Mouse (Mus musculus): ENCODE data around the gene Plcb3. TPM values are rescaled to one million over a fixed set of nuclear protein-coding genes. Genes with fewer than 3 reads are reported as not detected.
A peak's percentile ranks its signal among the peaks of the same experiment; 100 is the strongest.

Gene Plcb3
- polyA plus RNA-seq, 1 experiment from 2014 or later: 47.4 TPM

- H3K9ac ChIP-seq: peak overlapping the region; percentile 88
- peak overlapping the region; percentile 69 for H3K4me3 ChIP-seq
- H3K4me2 ChIP-seq (replicated peaks): peak overlapping the region; percentile 95
- ATAC-seq (ENCODE audit: insufficient number of reproducible peaks, insufficient read depth, low FRiP score, low TSS enrichment): no peak
- peaks cover 8% of the 10 kb centered on the region; the same call in 1 of the 2 replicates for H3K36me3 ChIP-seq
- H3K27me3 ChIP-seq: no peaks in the 10 kb centered on the region
- H3K4me1 ChIP-seq: peaks cover 16% of the 10 kb centered on the region
- H3K9me3 ChIP-seq: no peaks in the 10 kb centered on the region
- H3K27ac ChIP-seq: peak overlapping the region; percentile 89
- WGBS: 30% methylated on average over 5 of the region's 5 CpGs
Observed at GRCm38 (mm10) chr19:6942764-6943163, 33.5 kb downstream of the Plcb3 start.

- H3K4me3 ChIP-seq: peak within 1 kb of the TSS; percentile 69
- peak within 1 kb of the TSS; percentile 95 for H3K4me2 ChIP-seq (replicated peaks)
- peaks cover 8% of the 10 kb centered on the region; the same call in 1 of the 2 replicates for H3K36me3 ChIP-seq
- H3K4me1 ChIP-seq: peaks cover 16% of the 10 kb centered on the region
- peak within 1 kb of the TSS; percentile 88 for H3K9ac ChIP-seq
- no peaks in the 10 kb centered on the region for H3K27me3 ChIP-seq
- WGBS: under 1% methylated on average over 27 of the region's 27 CpGs
- peak within 1 kb of the TSS; percentile 89 for H3K27ac ChIP-seq
- no peaks in the 10 kb centered on the region for H3K9me3 ChIP-seq
- peak; percentile 85 for ATAC-seq (ENCODE audit: insufficient number of reproducible peaks, insufficient read depth, low FRiP score, low TSS enrichment)
Observed at GRCm38 (mm10) chr19:6942249-6942691, 34.0 kb downstream of the Plcb3 start, which contains the start of gene Gpr137. Gene Gpr137 (minus strand): TSS chr19:6942480.

DNA sequence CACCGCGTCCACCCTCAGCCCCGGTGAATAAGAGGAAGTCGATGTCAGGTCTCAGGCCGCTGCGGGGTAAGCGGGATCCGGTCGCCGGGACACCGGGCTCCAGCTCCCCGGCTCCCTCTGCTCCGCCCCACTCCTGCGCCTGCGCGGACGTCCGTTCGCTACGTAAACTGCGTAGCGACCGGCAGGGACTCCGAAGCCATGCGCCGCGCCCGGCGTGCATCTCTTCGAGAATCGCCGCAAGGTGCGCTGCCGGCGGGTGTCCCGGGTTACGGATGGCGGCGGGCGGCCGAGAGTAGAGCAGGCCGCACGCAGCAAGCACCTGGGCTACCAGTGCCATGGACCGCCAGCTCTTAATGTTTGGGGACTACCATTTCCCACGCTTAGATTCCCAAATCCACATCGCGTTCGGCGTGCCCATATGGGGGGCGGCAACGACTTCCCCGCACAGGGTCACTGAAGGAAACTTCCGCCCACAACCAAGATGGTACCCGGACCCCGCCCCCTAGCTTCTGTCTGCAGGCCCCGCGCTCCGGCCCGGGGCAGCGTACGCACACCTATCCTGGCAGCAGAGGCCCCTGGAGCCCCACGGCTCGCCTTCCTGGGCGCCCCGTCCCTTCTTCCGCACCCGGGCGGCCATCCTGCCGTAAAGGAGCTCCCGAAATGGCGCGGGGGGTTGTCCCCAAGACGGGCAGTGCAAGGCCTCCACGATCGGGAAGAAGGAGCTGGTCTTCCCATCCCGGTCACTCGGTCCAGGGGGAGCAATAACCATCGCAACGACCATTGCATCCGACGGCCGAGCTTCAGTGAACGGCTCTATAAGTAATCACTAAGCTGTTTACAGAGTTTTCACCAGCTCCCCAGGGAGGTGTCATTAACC, 34.7 kb downstream of the Plcb3 start, which contains the start of gene Bad:
Gene Bad, plus strand, starts transcription at position 490 of the 877 bp plus-strand sequence.
- peaks cover 16% of the 10 kb centered on the region for H3K4me1 ChIP-seq
- ATAC-seq (ENCODE audit: insufficient number of reproducible peaks, insufficient read depth, low FRiP score, low TSS enrichment): peak; percentile 75
- peak within 1 kb of the TSS; percentile 95 for H3K4me2 ChIP-seq (replicated peaks)
- H3K9me3 ChIP-seq: no peaks in the 10 kb centered on the region
- under 1% methylated on average over 83 of the region's 83 CpGs for WGBS
- H3K9ac ChIP-seq: peak within 1 kb of the TSS; percentile 88
- peak within 1 kb of the TSS; percentile 69 for H3K4me3 ChIP-seq
- peak within 1 kb of the TSS; percentile 89 for H3K27ac ChIP-seq
- no peaks in the 10 kb centered on the region for H3K27me3 ChIP-seq
- peaks cover 8% of the 10 kb centered on the region; the same call in 1 of the 2 replicates for H3K36me3 ChIP-seq

DNA sequence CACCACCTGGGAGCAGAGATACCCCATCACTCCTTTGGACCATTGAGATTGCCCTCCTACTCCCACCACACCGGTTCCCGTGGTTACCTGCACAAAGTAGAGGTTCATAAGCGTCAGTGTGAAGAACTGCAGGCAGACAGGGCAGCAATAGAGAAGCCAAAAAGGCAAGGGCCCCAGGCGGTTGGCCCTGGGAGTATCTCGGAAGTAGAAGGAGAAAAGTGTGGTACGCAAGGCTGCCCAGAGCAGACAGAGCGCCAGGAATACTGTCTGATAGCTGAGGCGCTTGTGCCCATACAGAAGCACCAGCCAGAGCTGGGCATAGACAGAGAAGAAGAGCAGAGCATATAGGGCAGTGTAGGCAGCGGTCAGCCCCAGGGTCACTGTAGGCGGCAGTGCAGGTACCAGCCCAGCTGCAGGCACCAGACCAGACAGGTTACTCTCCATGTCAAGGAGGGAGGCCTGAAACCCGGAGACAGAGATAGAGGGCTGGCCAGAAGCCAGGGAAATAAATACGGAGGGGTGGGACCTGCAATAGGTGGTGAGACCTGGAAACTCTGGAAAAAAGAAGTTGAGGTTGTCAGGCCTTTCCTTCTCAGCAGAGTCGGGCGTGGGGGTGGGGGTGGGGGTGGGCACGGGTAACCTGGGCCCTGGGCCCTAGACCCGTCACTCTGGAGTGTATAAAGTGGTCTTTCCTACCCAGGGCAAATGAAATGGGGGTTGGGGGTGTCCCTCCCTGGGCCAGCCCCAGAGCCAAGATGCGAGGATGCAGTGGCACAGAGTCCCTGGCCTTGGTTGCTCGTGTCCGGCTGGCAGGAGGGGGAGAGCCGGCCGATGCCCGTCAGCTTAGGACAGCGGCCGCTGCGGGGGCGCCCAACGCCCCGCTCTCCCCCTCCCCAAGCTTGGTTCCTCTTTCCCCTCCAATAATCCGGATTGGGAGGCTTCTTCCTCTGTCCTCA, 35.6 kb downstream of the Plcb3 start:
- H3K9ac ChIP-seq: peak overlapping the region; percentile 88
- peak overlapping the region; percentile 95 for H3K4me2 ChIP-seq (replicated peaks)
- no peak overlapping the region for H3K27ac ChIP-seq
- H3K27me3 ChIP-seq: peaks cover 7% of the 10 kb centered on the region
- H3K4me1 ChIP-seq: peaks cover 16% of the 10 kb centered on the region
- peak overlapping the region; percentile 69 for H3K4me3 ChIP-seq
- peaks cover 2% of the 10 kb centered on the region; the same call in 1 of the 2 replicates for H3K36me3 ChIP-seq
- 22% methylated on average over 27 of the region's 29 CpGs for WGBS
- no peak; the same call in 1 of the 2 replicates for ATAC-seq (ENCODE audit: insufficient number of reproducible peaks, insufficient read depth, low FRiP score, low TSS enrichment)
- H3K9me3 ChIP-seq: no peaks in the 10 kb centered on the region

GRCm38 (mm10) chr19:6939106-6940002, 36.9 kb downstream of the Plcb3 start:
- Histone ChIP-seq H3K4me1 (peaks cover 16% of the 10 kb centered on the region), H3K27ac (no peak overlapping the region), H3K9me3 (no peaks in the 10 kb centered on the region), H3K36me3 (no peaks in the 10 kb centered on the region), H3K4me3 (no peak overlapping the region), H3K27me3 (peaks cover 19% of the 10 kb centered on the region), H3K4me2 (replicated peaks) (no peak overlapping the region), H3K9ac (peak overlapping the region; percentile 24; the same call in 1 of the 2 replicates)
- ATAC-seq (ENCODE audit: insufficient number of reproducible peaks, insufficient read depth, low FRiP score, low TSS enrichment): no peak
- 89% methylated on average over 20 of the region's 20 CpGs for WGBS

GRCm38 (mm10) chr19:6937541-6938465, 38.5 kb downstream of the Plcb3 start:
- no peak overlapping the region for H3K4me3 ChIP-seq
- no peak for ATAC-seq (ENCODE audit: insufficient number of reproducible peaks, insufficient read depth, low FRiP score, low TSS enrichment)
- no peaks in the 10 kb centered on the region for H3K9me3 ChIP-seq
- H3K27me3 ChIP-seq: peaks cover 35% of the 10 kb centered on the region
- H3K4me1 ChIP-seq: peaks cover 21% of the 10 kb centered on the region
- WGBS: 76% methylated on average over 16 of the region's 16 CpGs
- no peak overlapping the region for H3K4me2 ChIP-seq (replicated peaks)
- H3K27ac ChIP-seq: no peak overlapping the region
- no peaks in the 10 kb centered on the region for H3K36me3 ChIP-seq
- H3K9ac ChIP-seq: no peak overlapping the region

DNA sequence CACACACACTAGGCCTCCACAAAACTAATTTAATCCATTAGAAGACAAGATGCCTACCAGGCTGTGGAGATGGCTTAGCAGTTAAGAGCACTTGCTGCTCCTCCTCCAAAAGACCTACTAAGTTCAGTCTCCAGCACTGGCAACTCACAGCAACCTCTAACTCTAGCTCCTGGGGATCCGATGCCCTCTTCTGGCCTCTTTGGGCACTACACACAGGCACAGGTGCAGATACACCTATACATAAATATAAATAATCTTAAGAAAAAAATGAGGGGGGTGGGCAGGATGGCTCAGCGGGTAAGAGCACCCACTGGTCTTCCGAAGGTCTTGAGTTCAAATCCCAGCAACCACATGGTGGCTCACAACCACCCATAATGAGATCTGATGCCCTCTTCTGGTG, 40.0 kb downstream of the Plcb3 start:
- Histone ChIP-seq H3K27ac (no peak overlapping the region), H3K27me3 (peaks cover 50% of the 10 kb centered on the region), H3K4me3 (no peak overlapping the region), H3K9me3 (no peaks in the 10 kb centered on the region), H3K4me2 (replicated peaks) (no peak overlapping the region), H3K36me3 (no peaks in the 10 kb centered on the region), H3K9ac (no peak overlapping the region), H3K4me1 (peaks cover 18% of the 10 kb centered on the region)
- no peak for ATAC-seq (ENCODE audit: insufficient number of reproducible peaks, insufficient read depth, low FRiP score, low TSS enrichment)
- 22% methylated on average over 3 of the region's 3 CpGs for WGBS

GRCm38 (mm10) chr19:6934195-6934977, 41.9 kb downstream of the Plcb3 start, which contains the start of gene Kcnk4:
Gene Kcnk4 (minus strand): TSS chr19:6934515.
- H3K36me3 ChIP-seq: no peaks in the 10 kb centered on the region
- H3K9me3 ChIP-seq: no peaks in the 10 kb centered on the region
- no peak for ATAC-seq (ENCODE audit: insufficient number of reproducible peaks, insufficient read depth, low FRiP score, low TSS enrichment)
- H3K9ac ChIP-seq: peak within 1 kb of the TSS; percentile 2; the same call in 1 of the 2 replicates
- peak within 1 kb of the TSS; percentile 37 for H3K4me3 ChIP-seq
- WGBS: 11% methylated on average over 23 of the region's 23 CpGs
- H3K27ac ChIP-seq: no peak within 1 kb of the TSS
- H3K4me1 ChIP-seq: peaks cover 8% of the 10 kb centered on the region
- H3K27me3 ChIP-seq: peaks cover 66% of the 10 kb centered on the region
- H3K4me2 ChIP-seq (replicated peaks): peak within 1 kb of the TSS; percentile 60

DNA sequence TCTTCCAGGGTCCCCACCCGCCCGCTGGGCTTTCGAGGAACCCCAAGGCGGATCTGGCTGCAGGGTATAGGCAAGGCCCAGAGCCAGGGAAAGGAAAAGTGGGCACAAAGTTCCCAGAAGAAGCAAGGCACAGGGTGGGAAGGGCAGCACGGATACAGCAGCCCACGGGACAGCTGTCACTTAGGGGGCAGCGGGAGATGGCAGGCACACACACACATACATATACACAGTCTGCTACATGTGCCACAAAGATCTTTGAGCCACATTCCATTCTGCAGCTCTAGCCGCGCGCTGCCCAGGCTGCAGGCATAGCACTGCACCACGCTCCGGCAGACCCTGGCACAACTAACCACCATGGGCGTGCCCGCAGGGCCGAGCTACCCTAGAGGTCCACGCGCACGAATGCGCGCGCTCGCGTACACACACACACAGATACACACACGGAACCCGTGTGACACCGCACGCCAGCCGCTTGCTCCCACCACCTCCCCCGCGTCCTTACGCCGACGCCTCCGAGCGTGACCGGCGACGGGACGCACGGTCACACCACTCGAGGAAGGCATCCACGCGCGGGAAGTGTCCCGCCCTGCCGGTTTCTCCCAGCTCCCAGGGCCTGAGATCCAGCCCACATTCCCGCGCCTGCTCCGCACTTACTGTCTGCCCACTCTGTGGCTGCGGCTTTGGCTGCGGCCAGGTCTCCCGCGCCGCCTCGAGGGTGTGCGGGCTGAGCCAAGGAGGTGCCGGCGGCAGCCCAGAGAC, 42.7 kb downstream of the Plcb3 start:
- WGBS: 4% methylated on average over 58 of the region's 58 CpGs
- Histone ChIP-seq H3K4me3 (peak overlapping the region; percentile 37), H3K9me3 (no peaks in the 10 kb centered on the region), H3K4me2 (replicated peaks) (peak overlapping the region; percentile 60), H3K4me1 (peaks cover 8% of the 10 kb centered on the region), H3K36me3 (no peaks in the 10 kb centered on the region), H3K9ac (peak overlapping the region; percentile 2; the same call in 1 of the 2 replicates), H3K27me3 (peaks cover 74% of the 10 kb centered on the region), H3K27ac (no peak overlapping the region)
- no peak for ATAC-seq (ENCODE audit: insufficient number of reproducible peaks, insufficient read depth, low FRiP score, low TSS enrichment)
